Mouse (Mus musculus) liver, adult 2 months (tissue): Measurements from ENCODE around the gene Tlcd2. TPM values are rescaled to one million over a fixed set of nuclear protein-coding genes. Genes with fewer than 3 reads are reported as not detected.

ENCODE experiments used
- DNase-seq: peaks from one replicate; pipeline ENCODE4 v3.0.0-alpha.2; 2011; ENCODE audit warnings: low read depth, low spot score; ENCODE audit errors: extremely low read depth
- H3K27ac ChIP-seq: fragments of 200-500 bp; replicated peaks from 2 replicates; pipeline ENCODE4 v1.5.1; 2012; ENCODE audit warnings: low read depth, mild to moderate bottlenecking, control low read depth, inconsistent platforms, low read length; ENCODE audit not compliant: insufficient read depth
- H3K27me3 ChIP-seq: fragments of 200-500 bp; 2 replicates; pipeline ENCODE4 v1.6.1; 2012; ENCODE audit warnings: mild to moderate bottlenecking, moderate library complexity, low read length, inconsistent platforms; ENCODE audit not compliant: control insufficient read depth, insufficient read depth
- H3K36me3 ChIP-seq: fragments of 200-500 bp; 2 replicates; pipeline ENCODE4 v1.6.1; 2012; ENCODE audit warnings: low read length, inconsistent platforms; ENCODE audit not compliant: control insufficient read depth, insufficient read depth
- H3K4me1 ChIP-seq: fragments of 200-500 bp; 2 replicates; pipeline ENCODE4 v1.6.1; 2011; ENCODE audit warnings: low read length; ENCODE audit not compliant: control insufficient read depth, insufficient read depth
- H3K4me3 ChIP-seq: fragments of 200-500 bp; 2 replicates; pipeline ENCODE4 v1.5.1; 2011; ENCODE audit warnings: low read depth, mild to moderate bottlenecking, control low read depth, low read length, moderate library complexity; ENCODE audit not compliant: insufficient read depth
- H3K79me2 ChIP-seq: fragments of 200-500 bp; 2 replicates; pipeline ENCODE4 v1.6.1; 2012; ENCODE audit warnings: inconsistent platforms, mild to moderate bottlenecking, low read length, moderate library complexity; ENCODE audit not compliant: control insufficient read depth, insufficient read depth
- H3K9ac ChIP-seq: fragments of 200-500 bp; 2 replicates; pipeline ENCODE4 v1.6.1; 2012; ENCODE audit warnings: low read depth, mild to moderate bottlenecking, control low read depth, inconsistent platforms, low read length
- CTCF ChIP-seq: fragments of 200-500 bp; IDR thresholded peaks from 2 replicates; pipeline ENCODE4 v1.5.1; 2011; ENCODE audit warnings: low read depth, low read length, control low read depth
- POLR2A ChIP-seq: fragments of 200-500 bp; IDR thresholded peaks from 2 replicates; pipeline ENCODE4 v1.6.1; 2011; ENCODE audit warnings: low read length, control low read depth; ENCODE audit not compliant: insufficient read depth; ENCODE audit errors: extremely low read depth
- WGBS: fragments of 180-500 bp; shearing (Covaris S2); methylation state at CpG from one replicate; pipeline ENCODE4 v1.1.7; 2018; 5-methylcytosine and 5-hydroxymethylcytosine counted together
- polyA plus RNA-seq: library from polyadenylated mRNA; depleted of rRNA; stranded (reverse); fragments of >200 nt; gene quantifications from 2 replicates; pipeline ENCODE4 v1.2.3, GENCODE M21; 2012; rRNA removed
- total RNA-seq: library from RNA; depleted of rRNA; stranded (reverse); fragments of >200 nt; gene quantifications from 2 replicates; pipeline ENCODE4 v1.2.3, GENCODE M21; 2014; rRNA removed

Gene Tlcd2
- 121 and 238 TPM in 2 replicates for total RNA-seq
- 237 and 265 TPM in 2 replicates for polyA plus RNA-seq

- Histone ChIP-seq H3K9ac (peak within 1 kb of the TSS; percentile 87), H3K27ac (peak within 1 kb of the TSS; percentile 97), H3K79me2 (peaks cover 4% of the 10 kb centered on the region; the same call in 1 of the 2 replicates), H3K36me3 (peaks cover 25% of the 10 kb centered on the region), H3K4me1 (peaks cover 38% of the 10 kb centered on the region), H3K27me3 (no peaks in the 10 kb centered on the region), H3K4me3 (peak within 1 kb of the TSS; percentile 91)
- DNase-seq = peak; percentile 100
- WGBS = under 1% methylated on average over 46 of the region's 46 CpGs
- TF ChIP-seq POLR2A = peak; percentile 99
- TF ChIP-seq CTCF = no peak
Observed at GRCm38 (mm10) chr11:75460844-75461742, at the start of gene Tlcd2. Gene Tlcd2, plus strand, starts transcription at chr11:75461715.

- Histone ChIP-seq H3K4me3 (no peak overlapping the region), H3K36me3 (peaks cover 53% of the 10 kb centered on the region), H3K9ac (no peak overlapping the region), H3K27me3 (no peaks in the 10 kb centered on the region), H3K79me2 (peaks cover 2% of the 10 kb centered on the region; the same call in 1 of the 2 replicates), H3K4me1 (peaks cover 3% of the 10 kb centered on the region), H3K27ac (no peak overlapping the region)
- TF ChIP-seq CTCF (no peak), POLR2A (no peak)
- no peak for DNase-seq
- 66% methylated on average over 7 of the region's 7 CpGs for WGBS
Observed at GRCm38 (mm10) chr11:75415096-75415495, 46.4 kb upstream of the Tlcd2 start.

GRCm38 (mm10) chr11:75415994-75416393 lies 45.5 kb upstream of the Tlcd2 start:
- no peaks in the 10 kb centered on the region for H3K27me3 ChIP-seq
- H3K9ac ChIP-seq = no peak overlapping the region
- no peak overlapping the region for H3K27ac ChIP-seq
- WGBS = 86% methylated on average over 13 of the region's 13 CpGs
- H3K36me3 ChIP-seq = peaks cover 44% of the 10 kb centered on the region
- H3K4me1 ChIP-seq = peaks cover 8% of the 10 kb centered on the region
- DNase-seq = no peak
- H3K79me2 ChIP-seq = peaks cover 6% of the 10 kb centered on the region; the same call in 1 of the 2 replicates
- H3K4me3 ChIP-seq = no peak overlapping the region
- TF ChIP-seq CTCF (no peak), POLR2A (no peak)

- DNase-seq = no peak
- 0 out of 2 replicates have a peak overlapping the region, but pooled peaks have one; percentile 0 for H3K27ac ChIP-seq
- peaks cover 14% of the 10 kb centered on the region for H3K4me1 ChIP-seq
- H3K36me3 ChIP-seq = peaks cover 15% of the 10 kb centered on the region
- H3K27me3 ChIP-seq = no peaks in the 10 kb centered on the region
- no peak overlapping the region for H3K4me3 ChIP-seq
- WGBS = 74% methylated on average over 7 of the region's 7 CpGs
- H3K9ac ChIP-seq = no peak overlapping the region
- TF ChIP-seq CTCF (no peak), POLR2A (no peak)
- peaks cover 6% of the 10 kb centered on the region; the same call in 1 of the 2 replicates for H3K79me2 ChIP-seq
Observed at GRCm38 (mm10) chr11:75420037-75420436, 41.5 kb upstream of the Tlcd2 start.

DNA sequence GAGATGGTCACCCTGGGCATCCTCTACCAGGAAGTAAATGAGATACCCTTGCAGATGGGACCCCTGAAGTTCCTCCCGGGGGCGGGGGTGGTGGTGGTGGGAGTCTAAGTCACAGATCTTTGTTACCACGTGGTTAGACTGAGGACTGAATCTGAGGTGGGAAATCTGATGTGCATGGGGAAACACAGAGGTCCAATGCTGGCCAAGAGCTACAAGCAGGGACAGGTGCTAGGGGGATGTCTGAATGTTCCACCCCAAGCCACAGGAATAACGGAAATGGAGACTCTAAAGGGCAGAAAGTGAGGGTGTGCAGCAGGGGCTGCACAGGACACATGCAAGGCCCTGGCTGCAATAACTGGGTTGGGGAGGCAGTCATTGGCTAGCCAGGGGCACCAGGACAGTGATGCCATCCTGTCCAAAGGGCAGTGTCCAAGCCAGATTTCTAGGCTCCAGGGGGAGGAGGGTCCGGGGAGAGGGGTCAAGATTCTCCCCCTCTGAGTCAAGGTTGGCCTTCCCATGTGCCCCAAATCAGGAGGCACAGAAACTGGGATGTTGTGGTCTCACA lies 40.6 kb upstream of the Tlcd2 start:
- Histone ChIP-seq H3K4me1 (peaks cover 14% of the 10 kb centered on the region), H3K4me3 (peak overlapping the region; percentile 82), H3K27me3 (no peaks in the 10 kb centered on the region), H3K9ac (peak overlapping the region; percentile 94), H3K27ac (peak overlapping the region; percentile 98), H3K79me2 (peaks cover 6% of the 10 kb centered on the region; the same call in 1 of the 2 replicates), H3K36me3 (peaks cover 7% of the 10 kb centered on the region)
- WGBS = 25% methylated on average over 5 of the region's 5 CpGs
- peak; percentile 81 for DNase-seq
- TF ChIP-seq POLR2A = no peak
- no peak for TF ChIP-seq CTCF
